Mouse (Mus musculus): ENCODE results near the gene Bbs4.
A peak's percentile ranks its signal among the peaks of the same experiment; 100 is the strongest.
"Not testable (repeated sequence)": the region's sequence is repeated elsewhere in the genome, so short reads cannot be mapped to it uniquely, and the experiment has no call there.

Gene Bbs4

GRCm38 (mm10) chr9:59353253-59353639 is at the start of gene Bbs4:
TSS of gene Bbs4 (minus strand) at chr9:59353508.
- DNase-seq: peak; percentile 96

GRCm38 (mm10) chr9:59389086-59389485 is 35.8 kb upstream of the Bbs4 start:
- DNase-seq: no peak

- DNase-seq: no peak
Observed at GRCm38 (mm10) chr9:59388311-59388710, 35.0 kb upstream of the Bbs4 start.

GRCm38 (mm10) chr9:59387461-59387860 is 34.2 kb upstream of the Bbs4 start:
- DNase-seq: no peak

- DNase-seq: no peak
Observed at GRCm38 (mm10) chr9:59375626-59376025, 22.3 kb upstream of the Bbs4 start.

- DNase-seq: no peak
Observed at GRCm38 (mm10) chr9:59369646-59370045, 16.3 kb upstream of the Bbs4 start.

GRCm38 (mm10) chr9:59369220-59369619 is 15.9 kb upstream of the Bbs4 start:
- DNase-seq: no peak

GRCm38 (mm10) chr9:59360487-59360886 is 7.2 kb upstream of the Bbs4 start:
- not testable (repeated sequence) for DNase-seq

- not testable (repeated sequence) for DNase-seq
Observed at GRCm38 (mm10) chr9:59358041-59358440, 4.7 kb upstream of the Bbs4 start.

- DNase-seq: no peak
Observed at GRCm38 (mm10) chr9:59352586-59353252, 589 bp downstream of the Bbs4 start.

- no peak for DNase-seq
Observed at GRCm38 (mm10) chr9:59346176-59346575, 7.1 kb downstream of the Bbs4 start.

GRCm38 (mm10) chr9:59340002-59340401 is 13.3 kb downstream of the Bbs4 start:
- peak; percentile 38 for DNase-seq

- DNase-seq: no peak
Observed at GRCm38 (mm10) chr9:59339107-59339506, 14.2 kb downstream of the Bbs4 start.

- no peak for DNase-seq
Observed at GRCm38 (mm10) chr9:59338411-59338810, 14.9 kb downstream of the Bbs4 start.

GRCm38 (mm10) chr9:59337889-59338288 is 15.4 kb downstream of the Bbs4 start:
- DNase-seq: no peak

GRCm38 (mm10) chr9:59336539-59336938 is 16.8 kb downstream of the Bbs4 start:
- DNase-seq: no peak

- no peak for DNase-seq
Observed at GRCm38 (mm10) chr9:59330055-59330454, 23.3 kb downstream of the Bbs4 start.

- DNase-seq: no peak
Observed at GRCm38 (mm10) chr9:59324351-59324750, 29.0 kb downstream of the Bbs4 start.

- no peak for DNase-seq
Observed at GRCm38 (mm10) chr9:59316206-59316605, 37.1 kb downstream of the Bbs4 start.

GRCm38 (mm10) chr9:59311284-59311670 is 42.0 kb downstream of the Bbs4 start:
- DNase-seq: no peak

- no peak for DNase-seq
Observed at GRCm38 (mm10) chr9:59310582-59311283, 42.6 kb downstream of the Bbs4 start.

GRCm38 (mm10) chr9:59307890-59308289 is 45.4 kb downstream of the Bbs4 start:
- DNase-seq: no peak

GRCm38 (mm10) chr9:59296419-59296818 is 56.9 kb downstream of the Bbs4 start:
- DNase-seq: no peak

GRCm38 (mm10) chr9:59292493-59292875 is 60.8 kb downstream of the Bbs4 start:
- DNase-seq: no peak
